In genomic region chr1:154995778-154996390, GRCm38 (mm10) we compare ENCODE assay signal across 13 mouse cellular contexts.
DNase-seq lines count a peak whose midpoint lies in the region; ATAC-seq lines count a peak whose summit lies in the region.
"Had no signal": no experiment of that assay in that cellular context is flagged by ENCODE, and none has a peak within 500 bp of the region (broad histone marks: within the 10 kb centered on the region; RNA-seq: fewer than 3 reads in every experiment).

No protein-coding gene starts in this region.

- H3K27ac ChIP-seq in forebrain, embryonic 10.5 days, result peak overlapping the region; percentile 77
- H3K27ac ChIP-seq in forebrain, embryonic 13.5 days, result no peak overlapping the region
- peak overlapping the region; percentile 53 for H3K27ac ChIP-seq in midbrain, embryonic 10.5 days (replicated peaks)
- no peak overlapping the region for H3K27ac ChIP-seq in liver, embryonic 12.5 days
- H3K27ac ChIP-seq: heart, embryonic 13.5 days had no signal

- H3K4me2 ChIP-seq in forebrain, embryonic 13.5 days, result no peak overlapping the region
- H3K4me2 ChIP-seq in liver, embryonic 12.5 days, result no peak overlapping the region
- H3K4me2 ChIP-seq: heart, embryonic 13.5 days; lung, embryonic 14.5 days had no signal

- no peak overlapping the region for H3K9ac ChIP-seq in forebrain, embryonic 13.5 days
- H3K9ac ChIP-seq in liver, embryonic 12.5 days, result no peak overlapping the region
- H3K9ac ChIP-seq: heart, embryonic 13.5 days; lung, embryonic 14.5 days had no signal

- no peak for DNase-seq in forebrain, embryonic 10.5 days (ENCODE audit: extremely low spot score, low spot score)
- peak; percentile 37 for DNase-seq in right cerebral cortex, adult 18-20 months
- DNase-seq in right cerebral cortex, postnatal 14 days, result no peak
- no peak for DNase-seq in midbrain, embryonic 10.5 days (ENCODE audit: low spot score)
- no peak for DNase-seq in testis, postnatal 14 days (ENCODE audit: low spot score)
- DNase-seq in adrenal gland, postnatal 10 days, result no peak
- DNase-seq: adrenal gland, postnatal 36 days; cerebellum, adult 18-20 months; left cerebral cortex, postnatal 4 days; lung, embryonic 14.5 days had no signal

- no peaks in the 10 kb centered on the region for H3K36me3 ChIP-seq in forebrain, embryonic 10.5 days (replicated peaks)
- no peaks in the 10 kb centered on the region for H3K36me3 ChIP-seq in forebrain, embryonic 13.5 days (ENCODE audit: poor library complexity, severe bottlenecking)
- no peaks in the 10 kb centered on the region for H3K36me3 ChIP-seq in midbrain, embryonic 10.5 days
- H3K36me3 ChIP-seq in liver, embryonic 12.5 days, result no peaks in the 10 kb centered on the region
- H3K36me3 ChIP-seq: heart, embryonic 13.5 days had no signal

- no peaks in the 10 kb centered on the region for H3K9me3 ChIP-seq in forebrain, embryonic 10.5 days
- H3K9me3 ChIP-seq in forebrain, embryonic 13.5 days (replicated peaks), result no peaks in the 10 kb centered on the region
- H3K9me3 ChIP-seq in midbrain, embryonic 10.5 days (replicated peaks), result no peaks in the 10 kb centered on the region
- no peaks in the 10 kb centered on the region for H3K9me3 ChIP-seq in liver, embryonic 12.5 days (replicated peaks)
- H3K9me3 ChIP-seq: heart, embryonic 13.5 days had no signal

- 67% methylated on average over 9 of the region's 9 CpGs for WGBS in forebrain, embryonic 10.5 days
- 61% methylated on average over 9 of the region's 9 CpGs for WGBS in forebrain, embryonic 13.5 days
- 72% methylated on average over 9 of the region's 9 CpGs for WGBS in midbrain, embryonic 10.5 days
- WGBS in liver, embryonic 12.5 days (ENCODE audit: insufficient replicate concordance), result 51% methylated on average over 9 of the region's 9 CpGs

- no peak for ATAC-seq in forebrain, embryonic 13.5 days
- no peak for ATAC-seq in liver, embryonic 12.5 days

- peaks cover 15% of the 10 kb centered on the region for H3K4me1 ChIP-seq in forebrain, embryonic 10.5 days
- H3K4me1 ChIP-seq in forebrain, embryonic 13.5 days, result peaks cover 25% of the 10 kb centered on the region
- peaks cover 11% of the 10 kb centered on the region for H3K4me1 ChIP-seq in midbrain, embryonic 10.5 days
- H3K4me1 ChIP-seq in liver, embryonic 12.5 days, result no peaks in the 10 kb centered on the region

- no peak overlapping the region for H3K4me3 ChIP-seq in forebrain, embryonic 10.5 days
- no peak overlapping the region for H3K4me3 ChIP-seq in forebrain, embryonic 13.5 days
- H3K4me3 ChIP-seq in midbrain, embryonic 10.5 days, result no peak overlapping the region
- no peak overlapping the region for H3K4me3 ChIP-seq in liver, embryonic 12.5 days
- H3K4me3 ChIP-seq: heart, embryonic 13.5 days had no signal

- H3K27me3 ChIP-seq in forebrain, embryonic 10.5 days (ENCODE audit: poor library complexity, severe bottlenecking), result no peaks in the 10 kb centered on the region
- no peaks in the 10 kb centered on the region for H3K27me3 ChIP-seq in forebrain, embryonic 13.5 days
- no peaks in the 10 kb centered on the region for H3K27me3 ChIP-seq in midbrain, embryonic 10.5 days (ENCODE audit: low read depth, poor library complexity, severe bottlenecking)
- no peaks in the 10 kb centered on the region for H3K27me3 ChIP-seq in liver, embryonic 12.5 days (replicated peaks)
- H3K27me3 ChIP-seq: heart, embryonic 13.5 days had no signal

Comparison
In these comparisons a context has a peak if more than half of its experiments do, and no peak if none do; other contexts are left out.
1. H3K27ac ChIP-seq: peak in forebrain, embryonic 10.5 days (single experiment) and midbrain, embryonic 10.5 days (single experiment); none in forebrain, embryonic 13.5 days (single experiment) and liver, embryonic 12.5 days (single experiment).